ENCODE assay signal across 21 mouse cellular contexts in genomic region chr17:14345556-14345955, GRCm38 (mm10).
DNase-seq lines count a peak whose midpoint lies in the region; ATAC-seq lines count a peak whose summit lies in the region.
"Had no signal": no experiment of that assay in that cellular context is flagged by ENCODE, and none has a peak within 500 bp of the region (broad histone marks: within the 10 kb centered on the region; RNA-seq: fewer than 3 reads in every experiment).

No protein-coding gene starts in this region.

- H3K9ac ChIP-seq in kidney, embryonic 15.5 days = no peak overlapping the region
- H3K9ac ChIP-seq in midbrain, embryonic 11.5 days (ENCODE audit: low read length) = no peak overlapping the region
- H3K9ac ChIP-seq in midbrain, embryonic 16.5 days (ENCODE audit: low read depth, low read length) = no peak overlapping the region

- H3K4me2 ChIP-seq in kidney, embryonic 15.5 days = no peak overlapping the region
- H3K4me2 ChIP-seq in midbrain, embryonic 11.5 days = no peak overlapping the region
- no peak overlapping the region for H3K4me2 ChIP-seq in midbrain, embryonic 16.5 days (ENCODE audit: low read length)

- no peaks in the 10 kb centered on the region for H3K9me3 ChIP-seq in heart, embryonic 10.5 days
- H3K9me3 ChIP-seq in kidney, embryonic 15.5 days (replicated peaks) = no peaks in the 10 kb centered on the region
- H3K9me3 ChIP-seq in midbrain, embryonic 11.5 days (ENCODE audit: control insufficient read depth, low read length) = no peaks in the 10 kb centered on the region
- H3K9me3 ChIP-seq in midbrain, embryonic 16.5 days (replicated peaks; ENCODE audit: control insufficient read depth, low read length, poor library complexity, severe bottlenecking) = no peaks in the 10 kb centered on the region

- no peak overlapping the region for H3K4me3 ChIP-seq in heart, embryonic 10.5 days
- no peak overlapping the region for H3K4me3 ChIP-seq in kidney, embryonic 15.5 days (replicated peaks)
- no peak overlapping the region for H3K4me3 ChIP-seq in midbrain, embryonic 11.5 days (ENCODE audit: low read depth, low read length)
- no peak overlapping the region for H3K4me3 ChIP-seq in midbrain, embryonic 16.5 days (ENCODE audit: low read depth, low read length)

- intact Hi-C loops in heart, postnatal 10 days (cut with DNase I) = no loop called here
- intact Hi-C loops in heart, postnatal 25 days (cut with DNase I) = no loop called here

- H3K36me3 ChIP-seq in heart, embryonic 10.5 days = no peaks in the 10 kb centered on the region
- H3K36me3 ChIP-seq in kidney, embryonic 15.5 days = no peaks in the 10 kb centered on the region
- H3K36me3 ChIP-seq in midbrain, embryonic 11.5 days (ENCODE audit: control insufficient read depth, insufficient read depth, low read length) = no peaks in the 10 kb centered on the region
- no peaks in the 10 kb centered on the region for H3K36me3 ChIP-seq in midbrain, embryonic 16.5 days (ENCODE audit: control insufficient read depth, insufficient read depth, low read length)
- H3K36me3 ChIP-seq: G1E had no signal

- H3K4me1 ChIP-seq in heart, embryonic 10.5 days = peaks cover 12% of the 10 kb centered on the region; the same call in 1 of the 2 replicates
- peaks cover 24% of the 10 kb centered on the region for H3K4me1 ChIP-seq in kidney, embryonic 15.5 days
- 0 out of 2 replicates have a peak, but pooled peaks cover 2% of the 10 kb centered on the region for H3K4me1 ChIP-seq in midbrain, embryonic 11.5 days (ENCODE audit: control insufficient read depth, insufficient read depth, low read length)
- no peaks in the 10 kb centered on the region for H3K4me1 ChIP-seq in midbrain, embryonic 16.5 days (ENCODE audit: control insufficient read depth, insufficient read depth, low read length)

- H3K27ac ChIP-seq in heart, embryonic 10.5 days = no peak overlapping the region
- H3K27ac ChIP-seq in kidney, embryonic 15.5 days = no peak overlapping the region
- H3K27ac ChIP-seq in midbrain, embryonic 11.5 days (ENCODE audit: low read depth, low read length) = no peak overlapping the region
- H3K27ac ChIP-seq in midbrain, embryonic 16.5 days (ENCODE audit: low read length) = no peak overlapping the region

- peaks cover 74% of the 10 kb centered on the region for H3K27me3 ChIP-seq in heart, embryonic 10.5 days (ENCODE audit: insufficient read depth, poor library complexity, severe bottlenecking)
- peaks cover 9% of the 10 kb centered on the region; the same call in 1 of the 2 replicates for H3K27me3 ChIP-seq in kidney, embryonic 15.5 days
- no peaks in the 10 kb centered on the region for H3K27me3 ChIP-seq in midbrain, embryonic 11.5 days (ENCODE audit: control insufficient read depth, insufficient read depth, low read length)
- no peaks in the 10 kb centered on the region for H3K27me3 ChIP-seq in midbrain, embryonic 16.5 days (ENCODE audit: control insufficient read depth, insufficient read depth, low read depth, low read length)
- H3K27me3 ChIP-seq: Patski had no signal

- 71% methylated on average over 4 of the region's 4 CpGs for WGBS in heart, embryonic 10.5 days
- 60% methylated on average over 4 of the region's 4 CpGs for WGBS in kidney, embryonic 15.5 days
- 82% methylated on average over 4 of the region's 4 CpGs for WGBS in midbrain, embryonic 11.5 days
- WGBS in midbrain, embryonic 16.5 days = 80% methylated on average over 4 of the region's 4 CpGs

- peak; percentile 73 for DNase-seq in heart, adult 11 months
- DNase-seq in heart, postnatal 10 days = no peak
- peak; percentile 59 for DNase-seq in heart, embryonic 10.5 days (ENCODE audit: low spot score)
- no peak for DNase-seq in heart, postnatal 25 days (ENCODE audit: low spot score)
- DNase-seq in kidney, adult 9 months = no peak
- peak; percentile 47 for DNase-seq in midbrain, embryonic 11.5 days (ENCODE audit: low spot score, missing footprints)
- DNase-seq: adrenal gland, adult 2 months; adrenal gland, adult 8-10 months; adrenal gland, postnatal 10 days; adrenal gland, postnatal 14 days; adrenal gland, postnatal 25 days; adrenal gland, postnatal 36 days; B cell, adult 2 months; cerebellum, adult 11 months; cerebellum, adult 11-12 months had no signal

- ATAC-seq in kidney, embryonic 15.5 days (replicated peaks; ENCODE audit: low FRiP score) = peak; percentile 15; the same call in 1 of the 2 replicates
- no peak for ATAC-seq in midbrain, embryonic 11.5 days (ENCODE audit: low FRiP score)
- ATAC-seq in midbrain, embryonic 16.5 days = no peak
- ATAC-seq: activated CD4-positive, CD25-positive, alpha-beta regulatory T cell, adult 4 months; CD4-positive, CD25-positive, alpha-beta regulatory T cell, adult 4 months; Patski had no signal

Comparison
In these comparisons a context has a peak if more than half of its experiments do, and no peak if none do; other contexts are left out.
1. DNase-seq: peak in heart, adult 11 months (single experiment), heart, embryonic 10.5 days (single experiment) and midbrain, embryonic 11.5 days (single experiment); none in heart, postnatal 10 days (0 of 2), heart, postnatal 25 days (single experiment) and kidney, adult 9 months (single experiment).